Mouse (Mus musculus): ENCODE results near the gene Gm10330. TPM values are rescaled to one million over a fixed set of nuclear protein-coding genes. Genes with fewer than 3 reads are reported as not detected.

The Gm10330 gene
- not detected in 2 replicates for polyA plus RNA-seq (2012; rRNA removed; ENCODE audit: low replicate concordance)

DNA sequence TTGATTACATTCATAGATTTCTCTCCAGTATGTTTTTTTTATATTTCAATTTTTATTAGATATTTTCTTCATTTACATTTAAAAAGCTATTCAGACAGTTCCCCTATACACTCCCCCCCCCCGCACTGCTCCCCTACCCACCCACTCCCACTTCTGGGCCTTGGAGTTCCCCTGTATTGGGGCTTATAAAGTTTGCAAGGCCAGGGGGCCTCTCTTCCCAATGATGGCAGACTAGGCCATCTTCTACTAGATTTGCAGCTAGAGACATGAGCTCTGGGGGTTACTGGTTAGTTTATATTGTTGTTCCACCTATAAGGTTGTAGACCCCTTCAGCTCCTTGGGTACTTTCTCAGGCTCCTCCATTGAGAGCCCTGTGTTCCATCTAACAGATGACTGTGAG is at the start of gene Gm10330:
TSS of gene Gm10330 (minus strand) at position 101 of the 400 bp plus-strand sequence.

Measured in duodenum, adult 2 months (tissue).